Comparison of ENCODE assay signal across 15 mouse cellular contexts in the genomic region with DNA sequence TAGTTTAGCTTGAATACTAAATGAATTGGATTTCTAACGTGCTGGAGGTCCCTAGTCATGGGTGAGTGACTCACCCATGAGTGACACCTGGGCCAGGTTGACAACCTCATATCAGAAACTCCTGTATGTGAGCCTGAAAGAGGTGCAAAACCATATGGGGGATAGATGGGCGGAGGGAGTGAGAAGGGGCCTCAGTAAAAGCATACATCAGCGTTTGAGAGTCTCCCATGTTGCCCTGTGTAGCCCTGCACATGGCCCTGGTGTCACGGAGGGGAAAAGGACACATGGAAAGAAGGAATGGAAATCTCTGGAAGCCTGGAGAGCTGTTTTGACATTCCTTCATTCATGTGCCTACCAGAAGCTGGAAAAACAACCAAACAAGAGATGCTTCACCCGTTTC.
DNase-seq lines count a peak whose midpoint lies in the region; ATAC-seq and TF ChIP-seq lines count a peak whose summit lies in the region.
"Had no signal": no experiment of that assay in that cellular context is flagged by ENCODE, and none has a peak within 500 bp of the region (broad histone marks: within the 10 kb centered on the region; RNA-seq: fewer than 3 reads in every experiment).

No protein-coding gene starts in this region.

- H3K4me3 ChIP-seq in left cerebral cortex, adult 2 months: peak overlapping the region; percentile 21
- no peak overlapping the region for H3K4me3 ChIP-seq in hindbrain, embryonic 10.5 days
- peak overlapping the region; percentile 54 for H3K4me3 ChIP-seq in hindbrain, postnatal 0 days (ENCODE audit: low read length)
- H3K4me3 ChIP-seq in neural tube, embryonic 15.5 days (replicated peaks): peak overlapping the region; percentile 35
- H3K4me3 ChIP-seq: heart, embryonic 12.5 days had no signal

- no peak for DNase-seq in left cerebral cortex, adult 2 months (ENCODE audit: extremely low spot score in 1 of 2, low spot score in 2 of 2)
- DNase-seq in left cerebral cortex, postnatal 10 days (ENCODE audit: extremely low spot score in 1 of 2, low spot score in 2 of 2): no peak
- DNase-seq in hindbrain, embryonic 10.5 days (ENCODE audit: low spot score): no peak
- DNase-seq in hindbrain, postnatal 0 days (ENCODE audit: low spot score): no peak
- DNase-seq in heart, postnatal 25 days (ENCODE audit: low spot score): no peak
- DNase-seq in cerebellum, postnatal 14 days: no peak
- DNase-seq: adrenal gland, postnatal 10 days; cerebellum, adult 18-20 months; kidney, adult 18-20 months; kidney, postnatal 25 days; liver, postnatal 0 days; lung, postnatal 14 days; thymus, postnatal 36 days had no signal

- no peak for ATAC-seq in hindbrain, postnatal 0 days
- ATAC-seq in neural tube, embryonic 15.5 days (ENCODE audit: low FRiP score): no peak
- ATAC-seq: liver, postnatal 0 days had no signal

- H3K9me3 ChIP-seq in hindbrain, embryonic 10.5 days: no peaks in the 10 kb centered on the region
- H3K9me3 ChIP-seq in hindbrain, postnatal 0 days (ENCODE audit: low read length): no peaks in the 10 kb centered on the region
- H3K9me3 ChIP-seq in neural tube, embryonic 15.5 days (replicated peaks): no peaks in the 10 kb centered on the region
- H3K9me3 ChIP-seq: heart, embryonic 12.5 days had no signal

- H3K4me1 ChIP-seq in hindbrain, embryonic 10.5 days (replicated peaks): peaks cover 42% of the 10 kb centered on the region
- H3K4me1 ChIP-seq in hindbrain, postnatal 0 days (ENCODE audit: insufficient read depth, low read length): peaks cover 4% of the 10 kb centered on the region; the same call in 1 of the 2 replicates
- peaks cover 61% of the 10 kb centered on the region for H3K4me1 ChIP-seq in neural tube, embryonic 15.5 days

- peak overlapping the region; percentile 63 for H3K4me2 ChIP-seq in hindbrain, postnatal 0 days (ENCODE audit: low read depth, low read length)
- peak overlapping the region; percentile 65 for H3K4me2 ChIP-seq in neural tube, embryonic 15.5 days
- H3K4me2 ChIP-seq: heart, embryonic 12.5 days had no signal

- H3K27ac ChIP-seq in left cerebral cortex, adult 2 months: no peak overlapping the region
- 0 out of 2 replicates have a peak overlapping the region, but pooled peaks have one; percentile 29 for H3K27ac ChIP-seq in hindbrain, embryonic 10.5 days
- no peak overlapping the region for H3K27ac ChIP-seq in hindbrain, postnatal 0 days
- H3K27ac ChIP-seq in neural tube, embryonic 15.5 days (replicated peaks): no peak overlapping the region

- no peak for TF ChIP-seq CTCF in left cerebral cortex, adult 2 months (IDR thresholded peaks at IDR 0.05)
- TF ChIP-seq CTCF in hindbrain, postnatal 0 days (IDR thresholded peaks at IDR 0.05; ENCODE audit: low read depth): no peak

- peaks cover 18% of the 10 kb centered on the region for H3K27me3 ChIP-seq in hindbrain, embryonic 10.5 days (ENCODE audit: insufficient read depth, poor library complexity, severe bottlenecking)
- H3K27me3 ChIP-seq in hindbrain, postnatal 0 days (ENCODE audit: insufficient read depth, low read length): no peaks in the 10 kb centered on the region
- no peaks in the 10 kb centered on the region for H3K27me3 ChIP-seq in neural tube, embryonic 15.5 days (replicated peaks)
- H3K27me3 ChIP-seq: heart, embryonic 12.5 days had no signal

- WGBS in hindbrain, embryonic 10.5 days: 71% methylated on average over 5 of the region's 5 CpGs
- WGBS in hindbrain, postnatal 0 days: 65% methylated on average over 5 of the region's 5 CpGs
- 52% methylated on average over 5 of the region's 5 CpGs for WGBS in neural tube, embryonic 15.5 days

- no peaks in the 10 kb centered on the region for H3K36me3 ChIP-seq in hindbrain, embryonic 10.5 days
- no peaks in the 10 kb centered on the region for H3K36me3 ChIP-seq in hindbrain, postnatal 0 days (ENCODE audit: insufficient read depth, low read length)
- no peaks in the 10 kb centered on the region for H3K36me3 ChIP-seq in neural tube, embryonic 15.5 days
- H3K36me3 ChIP-seq: heart, embryonic 12.5 days had no signal

- intact Hi-C loops in left cerebral cortex, adult 2 months (cut with DNase I): no loop called here
- intact Hi-C loops in left cerebral cortex, postnatal 10 days (cut with DNase I): no loop called here
- intact Hi-C loops in heart, postnatal 25 days (cut with DNase I): no loop called here

- H3K9ac ChIP-seq in hindbrain, postnatal 0 days (replicated peaks; ENCODE audit: low read length): 0 out of 2 replicates have a peak overlapping the region, but pooled peaks have one; percentile 17
- no peak overlapping the region for H3K9ac ChIP-seq in neural tube, embryonic 15.5 days (replicated peaks)
- H3K9ac ChIP-seq: heart, embryonic 12.5 days; liver, postnatal 0 days had no signal
